Mouse (Mus musculus) ES-E14 (cell line): ENCODE results near the gene Mtss1l. TPM values are rescaled to one million over a fixed set of nuclear protein-coding genes. Genes with fewer than 3 reads are reported as not detected.

Experiments used
- DNase-seq: peaks from one replicate; pipeline ENCODE4 v3.0.0-alpha.2; 2013; ENCODE audit warnings: low read depth, low spot score
- H3K27ac ChIP-seq: 2 replicates; pipeline ENCODE4 v1.5.1; 2012; ENCODE audit warnings: low read depth, mild to moderate bottlenecking, low read length, moderate library complexity, mixed read lengths; ENCODE audit not compliant: poor library complexity, insufficient read depth, severe bottlenecking
- H3K36me3 ChIP-seq: 2 replicates; pipeline ENCODE4 v1.6.1; 2012; ENCODE audit warnings: mild to moderate bottlenecking, low read length, moderate library complexity, mixed read lengths; ENCODE audit not compliant: control insufficient read depth, poor library complexity, insufficient read depth, severe bottlenecking
- H3K4me1 ChIP-seq, 2 experiments: fragments of 150-350 bp in 1 of 2; sonication (generic) in 1 of 2; 2 replicates each; pipeline ENCODE4 v1.6.1; 2012; ENCODE audit warnings: low read length in 2 of 2, mild to moderate bottlenecking in 1 of 2, mixed read lengths in 1 of 2; ENCODE audit not compliant: control insufficient read depth in 2 of 2, insufficient read depth in 2 of 2, poor library complexity in 1 of 2
- H3K4me3 ChIP-seq, 2 experiments: fragments of 150-350 bp in 1 of 2; sonication (generic) in 1 of 2; 2 replicates each; pipeline ENCODE4 v1.5.1; 2012; ENCODE audit warnings: low read length in 2 of 2, low read depth in 1 of 2, mild to moderate bottlenecking in 1 of 2, mixed read lengths in 1 of 2; ENCODE audit not compliant: insufficient read depth in 1 of 2, poor library complexity in 1 of 2, severe bottlenecking in 1 of 2
- H3K9ac ChIP-seq: 2 replicates; pipeline ENCODE4 v1.6.1; 2012; ENCODE audit warnings: low read depth, mild to moderate bottlenecking, low read length, mixed read lengths; ENCODE audit not compliant: poor library complexity, insufficient read depth, severe bottlenecking
- H3K9me3 ChIP-seq: fragments of 150-350 bp; sonication (generic); 2 replicates; pipeline ENCODE4 v1.6.1; 2012; ENCODE audit warnings: low read depth, mild to moderate bottlenecking, low read length; ENCODE audit not compliant: control insufficient read depth, insufficient read depth
- CHD2 ChIP-seq: IDR thresholded peaks from 2 replicates; pipeline ENCODE4 v1.6.1; 2014; ENCODE audit warnings: mild to moderate bottlenecking, low read depth, low read length, inconsistent platforms
- HCFC1 ChIP-seq: IDR thresholded peaks from 2 replicates; pipeline ENCODE4 v1.6.1; 2012; ENCODE audit warnings: low read length, inconsistent platforms, borderline replicate concordance; ENCODE audit not compliant: insufficient read depth
- MAFK ChIP-seq: IDR thresholded peaks from 2 replicates; pipeline ENCODE4 v1.6.1; 2014; ENCODE audit warnings: mild to moderate bottlenecking, low read depth, low read length, inconsistent platforms; ENCODE audit not compliant: insufficient read depth
- ZC3H11A ChIP-seq: IDR thresholded peaks from 2 replicates; pipeline ENCODE4 v1.6.1; 2012; ENCODE audit warnings: low read depth, mild to moderate bottlenecking, inconsistent platforms, low read length, borderline replicate concordance
- ZNF384 ChIP-seq: IDR thresholded peaks from 2 replicates; pipeline ENCODE4 v1.6.1; 2012; ENCODE audit warnings: low read depth, low read length, inconsistent platforms
- in situ Hi-C, 2 experiments: fragments of 600-800 bp; cut with MboI; formaldehyde crosslinking; loops; one replicate each; pipeline ENCODE4 v1.15.1; 2025; ENCODE audit warnings: low sequenced_read_pairs in 2 of 2, inconsistent platforms in 1 of 2; ENCODE audit not compliant: unreplicated experiment in 2 of 2
- total RNA-seq: library from RNA; depleted of rRNA; stranded (reverse); fragments of 300-350 nt; gene quantifications from 2 replicates; pipeline ENCODE4 v1.2.3, GENCODE M21; 2012

Gene Mtss1l
- total RNA-seq, 1 experiment: 3.6 TPM

DNA sequence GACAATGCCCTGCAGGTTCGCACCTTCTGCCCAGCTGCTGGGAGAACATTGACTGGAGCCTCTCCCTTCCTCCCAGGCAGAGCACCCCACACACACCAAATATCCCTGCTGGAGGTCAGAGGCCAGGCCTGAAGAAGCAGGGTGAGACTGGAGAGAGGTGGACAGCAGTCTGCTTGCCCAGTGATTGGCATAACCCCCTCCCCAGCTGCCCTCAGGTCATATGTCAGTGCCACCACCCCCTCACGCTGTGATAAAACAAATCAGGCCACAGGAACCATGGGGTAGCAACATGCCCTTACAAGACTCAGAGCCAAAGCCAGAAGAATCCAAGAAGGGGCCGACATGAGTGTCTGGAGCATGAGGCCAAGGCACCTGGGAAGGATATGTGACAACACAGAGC is 17.2 kb upstream of the Mtss1l start:
- Histone ChIP-seq H3K4me3 (no peak overlapping the region), H3K36me3 (peaks cover 36% of the 10 kb centered on the region), H3K4me1 (no peaks in the 10 kb centered on the region), H3K9ac (no peak overlapping the region), H3K27ac (no peak overlapping the region), H3K9me3 (no peaks in the 10 kb centered on the region)
- in situ Hi-C loops: no loop called here
- DNase-seq: no peak
- TF ChIP-seq HCFC1 (no peak), ZNF384 (no peak), ZC3H11A (no peak), MAFK (no peak), CHD2 (no peak)

DNA sequence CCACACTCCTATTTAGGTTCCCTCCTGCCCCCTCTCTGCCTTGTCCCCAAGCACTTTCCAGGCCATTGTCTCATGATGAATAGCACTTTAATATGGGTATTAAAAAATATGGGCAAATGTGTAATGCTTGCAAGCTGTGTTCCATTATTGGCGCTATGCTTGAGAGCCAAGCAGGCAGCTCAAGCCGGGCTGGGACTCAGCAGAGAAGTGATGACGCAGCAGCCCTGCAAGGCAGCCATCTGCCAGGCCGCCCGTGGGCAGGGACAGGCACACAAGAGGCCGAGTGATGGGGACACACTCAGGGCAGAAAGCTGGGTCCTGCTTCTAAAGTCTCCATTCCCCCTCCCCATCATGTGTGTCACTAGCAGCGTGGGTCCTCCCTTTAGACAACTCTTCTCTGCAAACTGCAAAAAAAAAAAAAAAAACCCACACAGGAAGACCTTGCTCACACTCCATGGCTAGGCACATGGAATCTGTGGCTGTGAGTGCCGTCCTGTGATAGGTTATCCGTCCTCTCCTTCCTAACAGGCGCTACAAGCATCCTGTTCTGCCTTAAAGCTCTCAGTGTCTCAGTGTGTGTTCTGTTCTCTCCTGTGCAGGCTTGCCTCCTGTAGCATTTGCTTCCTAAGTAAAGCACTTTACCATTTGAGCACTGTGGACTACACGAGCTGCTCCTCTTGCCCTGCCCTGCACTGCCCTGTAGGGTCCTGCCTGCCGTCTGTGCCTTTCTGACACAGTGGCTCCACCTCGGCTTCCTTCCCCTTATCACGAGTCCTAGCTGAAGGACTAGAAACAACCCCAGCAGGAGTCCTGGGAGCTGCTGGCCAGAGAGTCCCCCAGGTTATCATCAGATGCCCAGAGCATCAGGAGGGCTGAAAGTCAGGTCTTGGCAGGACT is 15.6 kb upstream of the Mtss1l start:
- Histone ChIP-seq H3K9me3 (no peaks in the 10 kb centered on the region), H3K4me3 (no peak overlapping the region), H3K36me3 (peaks cover 34% of the 10 kb centered on the region), H3K9ac (no peak overlapping the region), H3K4me1 (no peaks in the 10 kb centered on the region), H3K27ac (no peak overlapping the region)
- DNase-seq: no peak
- in situ Hi-C loops: no loop called here
- TF ChIP-seq MAFK (no peak), HCFC1 (no peak), ZC3H11A (no peak), CHD2 (no peak), ZNF384 (no peak)

DNA sequence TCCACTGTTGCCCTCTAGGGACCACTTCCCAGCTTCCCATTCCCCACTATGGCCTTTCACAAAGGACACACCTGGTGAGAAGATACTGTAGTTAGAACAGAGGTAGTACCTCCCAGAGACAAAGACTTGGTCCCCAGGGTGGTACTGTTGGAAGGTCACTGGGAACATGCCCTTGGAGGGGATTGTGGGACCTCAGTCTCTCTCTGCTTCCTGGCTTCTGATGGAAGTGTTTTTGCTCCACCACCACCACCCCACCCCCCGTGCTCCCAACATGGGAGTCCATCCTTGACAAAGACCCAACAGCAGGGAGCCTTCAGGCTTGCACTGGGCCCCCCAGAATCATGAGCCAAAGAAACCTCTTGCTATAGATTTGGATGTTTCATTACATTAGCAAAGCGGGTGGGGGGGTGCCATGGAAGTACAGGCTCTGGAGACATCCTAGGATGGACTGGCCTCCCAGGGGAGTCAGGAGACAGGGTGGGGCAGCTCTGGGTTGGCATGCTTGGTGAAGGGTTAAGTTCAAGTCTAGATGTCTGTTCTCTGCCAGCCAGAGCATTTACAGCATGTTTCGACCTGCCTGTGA is 14.9 kb upstream of the Mtss1l start:
- Histone ChIP-seq H3K27ac (no peak overlapping the region), H3K4me1 (no peaks in the 10 kb centered on the region), H3K36me3 (peaks cover 37% of the 10 kb centered on the region), H3K9me3 (no peaks in the 10 kb centered on the region), H3K4me3 (no peak overlapping the region), H3K9ac (no peak overlapping the region)
- no peak for DNase-seq
- TF ChIP-seq HCFC1 (no peak), ZC3H11A (no peak), CHD2 (no peak), MAFK (no peak), ZNF384 (no peak)
- in situ Hi-C loops: no loop called here

- Histone ChIP-seq H3K9me3 (no peaks in the 10 kb centered on the region), H3K9ac (no peak overlapping the region), H3K36me3 (peaks cover 51% of the 10 kb centered on the region), H3K27ac (no peak overlapping the region), H3K4me1 (no peaks in the 10 kb centered on the region), H3K4me3 (no peak overlapping the region)
- in situ Hi-C loops: no loop called here
- no peak for DNase-seq
- no peak for TF ChIP-seq HCFC1
- TF ChIP-seq CHD2: no peak
- no peak for TF ChIP-seq ZNF384
- no peak for TF ChIP-seq MAFK
- no peak for TF ChIP-seq ZC3H11A
Measured at GRCm38 (mm10) chr8:110708429-110708828, 12.8 kb upstream of the Mtss1l start.
